Mouse (Mus musculus) stomach, postnatal 0 days (tissue): Measurements from ENCODE around the gene Mrgprg. TPM values are rescaled to one million over a fixed set of nuclear protein-coding genes. Genes with fewer than 3 reads are reported as not detected.

Experiments used
- ATAC-seq: fragments of 200-750 bp; cut with Nextera tagmentation; 2 replicates; pipeline ENCODE4 v1.8.0; 2017; ENCODE audit not compliant: low FRiP score, low TSS enrichment
- DNase-seq: peaks from one replicate; pipeline ENCODE4 v3.0.0-alpha.2; 2016; ENCODE audit warnings: low spot score
- H3K27ac ChIP-seq: fragments of 300-500 bp; sonication (generic); replicated peaks from 2 replicates; pipeline ENCODE4 v1.5.1; 2014; ENCODE audit warnings: mild to moderate bottlenecking, control low read depth
- H3K27me3 ChIP-seq: fragments of 300-500 bp; sonication (generic); 2 replicates; pipeline ENCODE4 v1.6.1; 2014; ENCODE audit warnings: low read length; ENCODE audit not compliant: control insufficient read depth, insufficient read depth
- H3K36me3 ChIP-seq: fragments of 300-500 bp; sonication (generic); 2 replicates; pipeline ENCODE4 v1.6.1; 2014; ENCODE audit warnings: low read length, mixed read lengths; ENCODE audit not compliant: control insufficient read depth, insufficient read depth
- H3K4me1 ChIP-seq: fragments of 300-500 bp; sonication (generic); replicated peaks from 2 replicates; pipeline ENCODE4 v1.6.1; 2014; ENCODE audit warnings: antibody characterized with exemption; ENCODE audit not compliant: control insufficient read depth, insufficient read depth
- H3K4me2 ChIP-seq: fragments of 300-500 bp; sonication (generic); replicated peaks from 2 replicates; pipeline ENCODE4 v1.6.1; 2014; ENCODE audit warnings: low read depth, mild to moderate bottlenecking, control low read depth, moderate library complexity
- H3K4me3 ChIP-seq: fragments of 300-500 bp; sonication (generic); 2 replicates; pipeline ENCODE4 v1.5.1; 2014; ENCODE audit warnings: low read depth, low read length, control low read depth
- H3K9ac ChIP-seq: fragments of 300-500 bp; sonication (generic); 2 replicates; pipeline ENCODE4 v1.6.1; 2014; ENCODE audit warnings: mild to moderate bottlenecking, low read length, control low read depth, mixed read lengths
- H3K9me3 ChIP-seq: fragments of 300-500 bp; sonication (generic); 2 replicates; pipeline ENCODE4 v1.6.1; 2016; ENCODE audit warnings: low read length; ENCODE audit not compliant: control insufficient read depth
- CTCF ChIP-seq: IDR thresholded peaks from 2 replicates; pipeline ENCODE4 v1.5.1; 2016; ENCODE audit warnings: antibody characterized with exemption, low read depth, mild to moderate bottlenecking, moderate library complexity
- EP300 ChIP-seq: optimal IDR thresholded peaks from 2 replicates; pipeline ENCODE3; 2016; ENCODE audit warnings: antibody characterized with exemption
- WGBS: fragments of 180-500 bp; shearing (Covaris S2); extraction: QIAGEN DNeasy Blood & Tissue Kit; methylation state at CpG from one replicate; pipeline ENCODE4 v1.1.7; 2014; 5-methylcytosine and 5-hydroxymethylcytosine counted together
- polyA plus RNA-seq: library from polyadenylated mRNA; unstranded; fragments of >200 nt; fragmentation: Nextera tagmentation; extraction: Ambion mirVana; gene quantifications from 2 replicates; pipeline ENCODE4 v1.2.1, GENCODE M21; 2015

Mrgprg gene
- polyA plus RNA-seq, 1 experiment from 2014 or later: not detected

DNA sequence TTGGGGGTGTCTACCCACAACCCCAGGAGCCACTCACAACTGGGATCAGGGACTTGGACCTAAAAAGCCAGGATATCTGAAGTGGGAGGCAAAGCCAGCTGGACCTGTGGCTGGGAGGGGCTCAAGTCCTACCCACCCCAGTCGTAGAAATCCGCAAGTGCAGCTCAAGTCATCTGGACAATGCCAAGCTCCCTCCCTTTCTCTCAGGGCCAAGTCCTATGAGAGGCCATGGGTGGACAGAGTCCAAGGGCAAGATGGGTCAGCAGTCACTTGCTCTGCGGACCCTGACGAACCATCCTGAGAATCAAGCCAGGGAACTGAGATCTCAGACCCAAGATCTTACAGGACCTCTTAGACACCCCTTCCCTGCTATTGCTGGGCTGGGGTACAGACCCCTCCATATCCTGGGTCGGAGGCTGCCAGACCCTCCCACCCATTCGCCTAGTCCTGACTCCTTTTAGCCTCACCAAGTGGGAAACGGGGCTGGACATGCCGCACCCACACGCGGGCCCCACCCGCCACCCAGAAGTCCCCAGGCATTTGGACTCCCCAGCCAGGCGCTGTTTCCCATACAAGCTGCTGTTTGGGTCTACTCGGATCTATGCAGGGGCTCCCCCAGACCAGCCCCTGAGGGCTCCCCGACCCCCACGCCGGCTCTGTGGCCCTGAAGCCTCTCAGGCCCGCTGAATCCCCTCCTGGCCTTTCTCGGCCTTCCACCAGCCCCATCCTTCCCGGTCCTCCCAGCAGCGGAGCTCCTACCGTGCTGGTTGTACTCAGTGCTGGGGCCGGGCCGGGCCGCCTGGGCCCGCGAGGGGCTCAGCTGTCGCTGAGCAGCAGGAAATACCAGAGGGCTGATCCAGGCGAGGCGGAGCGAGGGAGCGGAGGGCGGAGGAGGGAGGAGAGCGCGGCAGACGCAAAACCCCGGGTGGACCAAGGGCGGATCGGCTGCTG, 27.0 kb downstream of the Mrgprg start:
- Histone ChIP-seq H3K4me1 (peaks cover 15% of the 10 kb centered on the region), H3K9me3 (no peaks in the 10 kb centered on the region), H3K36me3 (no peaks in the 10 kb centered on the region; the same call in 1 of the 2 replicates), H3K4me2 (peak overlapping the region; percentile 94), H3K27me3 (no peaks in the 10 kb centered on the region), H3K27ac (peak overlapping the region; percentile 97), H3K4me3 (peak overlapping the region; percentile 88), H3K9ac (peak overlapping the region; percentile 89)
- ATAC-seq (peak; percentile 93), DNase-seq (peak; percentile 93)
- WGBS: 1% methylated on average over 37 of the region's 38 CpGs
- TF ChIP-seq EP300 (peak; percentile 18), CTCF (peak; percentile 20; the same call in 1 of the 2 replicates)

DNA sequence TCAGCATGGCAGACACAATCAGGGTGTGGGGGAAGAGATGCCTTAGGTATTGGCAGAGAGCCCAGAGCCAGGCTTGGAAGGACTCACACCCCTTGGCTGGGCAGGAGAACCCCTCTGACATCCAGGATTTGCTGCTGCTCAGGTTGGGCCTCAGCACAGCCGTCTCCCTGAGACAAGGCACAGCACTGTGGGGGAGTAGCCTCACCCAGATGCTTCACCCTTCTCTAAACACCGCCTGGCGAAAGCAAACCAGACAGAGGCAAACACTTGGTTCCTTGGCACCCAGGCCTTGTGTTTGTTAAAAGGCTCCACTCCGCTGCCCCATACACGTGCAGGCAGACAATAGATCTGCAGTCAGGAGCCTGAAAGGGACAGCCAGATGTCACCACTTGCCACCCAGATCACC, 28.2 kb downstream of the Mrgprg start:
- no peaks in the 10 kb centered on the region for H3K9me3 ChIP-seq
- DNase-seq (peak; percentile 48), ATAC-seq (0 out of 2 replicates have a peak, but pooled peaks have one; percentile 21)
- TF ChIP-seq CTCF (no peak), EP300 (peak; percentile 15)
- 16% methylated on average over 5 of the region's 5 CpGs for WGBS
- H3K4me2 ChIP-seq: peak overlapping the region; percentile 94
- no peaks in the 10 kb centered on the region for H3K27me3 ChIP-seq
- peak overlapping the region; percentile 89 for H3K9ac ChIP-seq
- peak overlapping the region; percentile 88 for H3K4me3 ChIP-seq
- peaks cover 15% of the 10 kb centered on the region for H3K4me1 ChIP-seq
- H3K36me3 ChIP-seq: peaks cover 2% of the 10 kb centered on the region
- H3K27ac ChIP-seq: peak overlapping the region; percentile 97

DNA sequence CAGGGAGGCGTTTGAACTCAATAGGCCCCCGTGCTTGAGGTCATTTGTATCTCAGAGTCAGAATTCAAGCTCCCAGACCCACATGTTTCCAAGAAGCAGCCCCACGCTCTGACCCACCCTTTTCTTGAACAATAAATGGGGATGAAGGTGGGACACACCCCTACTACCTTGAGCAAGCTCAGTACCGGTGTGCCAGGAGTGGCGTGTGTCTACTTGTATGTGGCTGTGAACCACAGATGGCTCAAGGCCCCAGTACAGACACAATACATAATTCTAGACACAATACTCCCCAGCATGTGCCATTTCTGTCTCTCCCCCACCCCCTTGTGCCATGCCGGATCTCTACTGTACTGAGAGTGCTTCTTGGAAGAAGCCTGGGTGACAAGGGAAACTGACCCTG, 28.6 kb downstream of the Mrgprg start:
- Histone ChIP-seq H3K9ac (peak overlapping the region; percentile 89), H3K36me3 (peaks cover 2% of the 10 kb centered on the region), H3K4me2 (peak overlapping the region; percentile 94), H3K4me1 (peaks cover 15% of the 10 kb centered on the region), H3K4me3 (peak overlapping the region; percentile 88), H3K27ac (peak overlapping the region; percentile 97), H3K27me3 (no peaks in the 10 kb centered on the region), H3K9me3 (no peaks in the 10 kb centered on the region)
- no peak for ATAC-seq
- TF ChIP-seq CTCF (no peak), EP300 (peak; percentile 56)
- DNase-seq: no peak
- WGBS: 43% methylated on average over 6 of the region's 6 CpGs

DNA sequence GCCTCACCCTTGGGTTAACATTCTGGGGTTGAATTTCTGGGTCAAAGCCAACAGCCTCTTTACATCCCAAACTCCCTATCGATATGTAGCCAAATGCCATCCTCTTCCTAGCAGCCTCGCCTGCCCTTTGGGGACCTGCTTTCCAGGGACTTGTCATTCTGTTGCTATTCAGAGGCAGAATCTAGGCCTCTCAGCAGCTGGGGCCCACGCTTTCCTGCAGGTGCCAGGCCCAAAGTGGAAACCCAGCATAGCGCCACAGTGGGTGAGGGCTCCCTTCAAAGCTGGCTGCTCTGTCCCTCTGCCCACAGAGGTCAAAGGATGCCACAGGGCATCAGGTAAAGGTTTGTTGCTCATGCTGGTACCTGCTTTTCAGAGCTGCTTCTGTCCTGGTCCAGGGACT, 33.0 kb downstream of the Mrgprg start:
- peaks cover 10% of the 10 kb centered on the region for H3K4me1 ChIP-seq
- WGBS: 87% methylated on average over 4 of the region's 4 CpGs
- no peak overlapping the region for H3K9ac ChIP-seq

DNA sequence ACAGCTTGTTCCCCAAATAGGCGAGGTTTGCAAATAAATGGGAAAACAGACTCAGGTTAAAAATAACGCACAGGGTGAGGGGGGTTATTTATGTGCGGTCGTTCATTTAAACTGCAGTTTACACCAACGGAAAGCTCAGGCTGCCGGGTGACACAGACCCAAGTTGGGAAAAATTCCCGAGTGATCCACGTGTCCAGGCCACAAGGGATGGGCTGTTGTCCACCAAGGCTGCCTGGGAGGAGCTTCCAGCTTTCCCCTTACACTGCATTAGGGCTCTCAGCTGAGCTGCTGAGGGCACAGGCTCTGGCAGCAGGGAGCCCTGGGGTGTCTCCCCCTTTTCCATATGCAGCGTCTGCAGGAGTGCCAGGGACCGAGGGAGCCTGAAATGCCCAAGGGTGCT, 36.9 kb downstream of the Mrgprg start:
- Histone ChIP-seq H3K36me3 (peaks cover 2% of the 10 kb centered on the region), H3K9me3 (no peaks in the 10 kb centered on the region), H3K27ac (no peak overlapping the region), H3K4me2 (no peak overlapping the region), H3K27me3 (no peaks in the 10 kb centered on the region), H3K4me3 (no peak overlapping the region), H3K4me1 (0 out of 2 replicates have a peak, but pooled peaks cover 2% of the 10 kb centered on the region), H3K9ac (0 out of 2 replicates have a peak overlapping the region, but pooled peaks have one; percentile 18)
- DNase-seq (no peak), ATAC-seq (peak; percentile 39)
- 53% methylated on average over 10 of the region's 10 CpGs for WGBS
- TF ChIP-seq EP300 (no peak), CTCF (no peak)

More for the DNA sequence above, 33.0 kb downstream of the Mrgprg start:
- no peak overlapping the region for H3K4me2 ChIP-seq
- no peaks in the 10 kb centered on the region for H3K9me3 ChIP-seq
- TF ChIP-seq CTCF (no peak), EP300 (no peak)
- DNase-seq (no peak), ATAC-seq (no peak)
- no peaks in the 10 kb centered on the region for H3K27me3 ChIP-seq
- no peak overlapping the region for H3K27ac ChIP-seq
- H3K4me3 ChIP-seq: no peak overlapping the region
- peaks cover 2% of the 10 kb centered on the region for H3K36me3 ChIP-seq
